Mouse (Mus musculus): ENCODE data around the gene Xrcc1.
"Not testable (repeated sequence)": the region's sequence is repeated elsewhere in the genome, so short reads cannot be mapped to it uniquely, and the experiment has no call there.

Gene Xrcc1

GRCm38 (mm10) chr7:24598121-24598520 lies 52.0 kb downstream of the Xrcc1 start:
- intact Hi-C loops (cut with DNase I): no loop called here

GRCm38 (mm10) chr7:24599211-24600067 lies 53.4 kb downstream of the Xrcc1 start:
- intact Hi-C loops (cut with DNase I): loop anchor here (2.0 to 10.0 kb wide), 2 partner anchors 55 to 1025 kb away; partner anchors contain the start of gene B3gnt8

GRCm38 (mm10) chr7:24600941-24601597 lies 55.0 kb downstream of the Xrcc1 start:
- intact Hi-C loops (cut with DNase I): loop anchor here (2.0 to 10.0 kb wide), 2 partner anchors 54 to 1024 kb away; partner anchors contain the start of gene B3gnt8

GRCm38 (mm10) chr7:24605561-24605960 lies 59.5 kb downstream of the Xrcc1 start:
- intact Hi-C loops (cut with DNase I): loop anchor here (10.0 kb wide), 1 partner anchor 1019 kb away; the partner anchor contains the start of gene B3gnt8

- intact Hi-C loops (cut with DNase I): loop anchor here (10.0 kb wide), 1 partner anchor 1019 kb away; the partner anchor contains the start of gene B3gnt8
Measured at GRCm38 (mm10) chr7:24606046-24606445, 60.0 kb downstream of the Xrcc1 start.

- intact Hi-C loops (cut with DNase I): loop anchor here (10.0 kb wide), 1 partner anchor 1017 kb away; the partner anchor contains the start of gene B3gnt8
Measured at GRCm38 (mm10) chr7:24608017-24608416, 61.9 kb downstream of the Xrcc1 start.

GRCm38 (mm10) chr7:24608561-24608960 lies 62.5 kb downstream of the Xrcc1 start:
- intact Hi-C loops (cut with DNase I): loop anchor here (10.0 kb wide), 1 partner anchor 1016 kb away; the partner anchor contains the start of gene B3gnt8

GRCm38 (mm10) chr7:24610144-24610878 lies 64.2 kb downstream of the Xrcc1 start, which contains the start of gene Phldb3:
Gene Phldb3 (plus strand): TSS chr7:24610763.
- intact Hi-C loops (cut with DNase I): no loop called here

- intact Hi-C loops (cut with DNase I): no loop called here
Measured at GRCm38 (mm10) chr7:24610879-24611494, 64.9 kb downstream of the Xrcc1 start.

- intact Hi-C loops (cut with DNase I): no loop called here
Measured at GRCm38 (mm10) chr7:24611709-24612108, 65.6 kb downstream of the Xrcc1 start.

GRCm38 (mm10) chr7:24612308-24612910 lies 66.3 kb downstream of the Xrcc1 start:
- intact Hi-C loops (cut with DNase I): no loop called here

- intact Hi-C loops (cut with DNase I): no loop called here
Measured at GRCm38 (mm10) chr7:24614816-24615215, 68.7 kb downstream of the Xrcc1 start.

GRCm38 (mm10) chr7:24617763-24618162 lies 71.7 kb downstream of the Xrcc1 start:
- intact Hi-C loops (cut with DNase I): no loop called here

- intact Hi-C loops (cut with DNase I): not testable (repeated sequence)
Measured at GRCm38 (mm10) chr7:24618374-24618773, 72.3 kb downstream of the Xrcc1 start.

- intact Hi-C loops (cut with DNase I): no loop called here
Measured at GRCm38 (mm10) chr7:24619671-24620397, 73.7 kb downstream of the Xrcc1 start.

- intact Hi-C loops (cut with DNase I): no loop called here
Measured at GRCm38 (mm10) chr7:24621193-24621592, 75.1 kb downstream of the Xrcc1 start.

- intact Hi-C loops (cut with DNase I): no loop called here
Measured at GRCm38 (mm10) chr7:24622967-24623366, 76.9 kb downstream of the Xrcc1 start.
